Mouse (Mus musculus): ENCODE measurements around the gene Inpp5a. TPM values are rescaled to one million over a fixed set of nuclear protein-coding genes. Genes with fewer than 3 reads are reported as not detected.

Gene Inpp5a
- polyA plus RNA-seq, 1 experiment from 2014 or later: 58.4 TPM

GRCm38 (mm10) chr7:139565998-139566397 lies 177.1 kb downstream of the Inpp5a start:
- peaks cover 77% of the 10 kb centered on the region for H3K36me3 ChIP-seq
- H3K4me3 ChIP-seq: no peak overlapping the region
- H3K4me1 ChIP-seq: peaks cover 29% of the 10 kb centered on the region
- WGBS: 75% methylated on average over 6 of the region's 6 CpGs
- H3K9me3 ChIP-seq: no peaks in the 10 kb centered on the region
- no peak overlapping the region for H3K9ac ChIP-seq
- no peak overlapping the region for H3K4me2 ChIP-seq
- H3K27ac ChIP-seq (replicated peaks): no peak overlapping the region
- H3K27me3 ChIP-seq (replicated peaks): no peaks in the 10 kb centered on the region
- ATAC-seq (ENCODE audit: extremely low read depth, insufficient number of reproducible peaks, low FRiP score, low TSS enrichment): no peak

GRCm38 (mm10) chr7:139566533-139566932 lies 177.6 kb downstream of the Inpp5a start:
- Histone ChIP-seq H3K27me3 (replicated peaks) (no peaks in the 10 kb centered on the region), H3K27ac (replicated peaks) (no peak overlapping the region), H3K4me2 (no peak overlapping the region), H3K4me1 (peaks cover 29% of the 10 kb centered on the region), H3K36me3 (peaks cover 78% of the 10 kb centered on the region), H3K4me3 (no peak overlapping the region), H3K9me3 (no peaks in the 10 kb centered on the region), H3K9ac (no peak overlapping the region)
- ATAC-seq (ENCODE audit: extremely low read depth, insufficient number of reproducible peaks, low FRiP score, low TSS enrichment): no peak
- WGBS: 80% methylated on average over 8 of the region's 8 CpGs

GRCm38 (mm10) chr7:139570788-139571187 lies 181.9 kb downstream of the Inpp5a start:
- peaks cover 92% of the 10 kb centered on the region for H3K36me3 ChIP-seq
- H3K27me3 ChIP-seq (replicated peaks): no peaks in the 10 kb centered on the region
- no peaks in the 10 kb centered on the region for H3K9me3 ChIP-seq
- no peak for ATAC-seq (ENCODE audit: extremely low read depth, insufficient number of reproducible peaks, low FRiP score, low TSS enrichment)
- no peak overlapping the region for H3K4me2 ChIP-seq
- 90% methylated on average over 5 of the region's 5 CpGs for WGBS
- peaks cover 4% of the 10 kb centered on the region; the same call in 1 of the 2 replicates for H3K4me1 ChIP-seq
- no peak overlapping the region for H3K4me3 ChIP-seq
- H3K27ac ChIP-seq (replicated peaks): no peak overlapping the region
- no peak overlapping the region for H3K9ac ChIP-seq

- peaks cover 6% of the 10 kb centered on the region for H3K27me3 ChIP-seq (replicated peaks)
- peaks cover 91% of the 10 kb centered on the region for H3K36me3 ChIP-seq
- no peak overlapping the region for H3K9ac ChIP-seq
- no peak for ATAC-seq (ENCODE audit: extremely low read depth, insufficient number of reproducible peaks, low FRiP score, low TSS enrichment)
- no peak overlapping the region for H3K4me3 ChIP-seq
- H3K9me3 ChIP-seq: no peaks in the 10 kb centered on the region
- no peaks in the 10 kb centered on the region for H3K4me1 ChIP-seq
- 70% methylated on average over 3 of the region's 3 CpGs for WGBS
- no peak overlapping the region for H3K4me2 ChIP-seq
- no peak overlapping the region for H3K27ac ChIP-seq (replicated peaks)
These were observed 183.8 kb downstream of the Inpp5a start for GRCm38 (mm10) chr7:139572665-139573064.

GRCm38 (mm10) chr7:139576064-139576686 lies 187.3 kb downstream of the Inpp5a start:
- Histone ChIP-seq H3K9me3 (no peaks in the 10 kb centered on the region), H3K36me3 (peaks cover 83% of the 10 kb centered on the region), H3K4me3 (no peak overlapping the region), H3K9ac (no peak overlapping the region), H3K4me2 (no peak overlapping the region), H3K4me1 (peaks cover 8% of the 10 kb centered on the region), H3K27me3 (replicated peaks) (peaks cover 42% of the 10 kb centered on the region), H3K27ac (replicated peaks) (no peak overlapping the region)
- WGBS: 69% methylated on average over 16 of the region's 16 CpGs
- no peak for ATAC-seq (ENCODE audit: extremely low read depth, insufficient number of reproducible peaks, low FRiP score, low TSS enrichment)

GRCm38 (mm10) chr7:139579261-139579905 lies 190.5 kb downstream of the Inpp5a start:
- no peak overlapping the region for H3K4me3 ChIP-seq
- 79% methylated on average over 21 of the region's 21 CpGs for WGBS
- ATAC-seq (ENCODE audit: extremely low read depth, insufficient number of reproducible peaks, low FRiP score, low TSS enrichment): no peak
- no peaks in the 10 kb centered on the region for H3K9me3 ChIP-seq
- H3K27ac ChIP-seq (replicated peaks): no peak overlapping the region
- peaks cover 52% of the 10 kb centered on the region for H3K36me3 ChIP-seq
- peaks cover 34% of the 10 kb centered on the region for H3K4me1 ChIP-seq
- no peak overlapping the region for H3K9ac ChIP-seq
- H3K27me3 ChIP-seq (replicated peaks): peaks cover 74% of the 10 kb centered on the region
- H3K4me2 ChIP-seq: no peak overlapping the region

GRCm38 (mm10) chr7:139580851-139581775 lies 192.2 kb downstream of the Inpp5a start:
- WGBS: 2% methylated on average over 76 of the region's 78 CpGs
- ATAC-seq (ENCODE audit: extremely low read depth, insufficient number of reproducible peaks, low FRiP score, low TSS enrichment): no peak

GRCm38 (mm10) chr7:139581801-139582571 lies 193.1 kb downstream of the Inpp5a start:
- WGBS: under 1% methylated on average over 82 of the region's 82 CpGs
- Histone ChIP-seq H3K27ac (replicated peaks) (no peak overlapping the region), H3K9ac (peak overlapping the region; percentile 58), H3K4me1 (peaks cover 45% of the 10 kb centered on the region), H3K4me3 (peak overlapping the region; percentile 53), H3K36me3 (peaks cover 26% of the 10 kb centered on the region), H3K27me3 (replicated peaks) (peaks cover 98% of the 10 kb centered on the region), H3K9me3 (no peaks in the 10 kb centered on the region), H3K4me2 (peak overlapping the region; percentile 75)
- ATAC-seq (ENCODE audit: extremely low read depth, insufficient number of reproducible peaks, low FRiP score, low TSS enrichment): no peak

More at GRCm38 (mm10) chr7:139580851-139581775, 192.2 kb downstream of the Inpp5a start:
- Histone ChIP-seq H3K9ac (peak overlapping the region; percentile 58; the same call in 1 of the 2 replicates), H3K36me3 (peaks cover 35% of the 10 kb centered on the region), H3K9me3 (no peaks in the 10 kb centered on the region), H3K27me3 (replicated peaks) (peaks cover 91% of the 10 kb centered on the region), H3K4me1 (peaks cover 45% of the 10 kb centered on the region), H3K4me2 (peak overlapping the region; percentile 75), H3K27ac (replicated peaks) (no peak overlapping the region), H3K4me3 (peak overlapping the region; percentile 53)

- H3K27me3 ChIP-seq (replicated peaks): peaks cover 100% of the 10 kb centered on the region
- no peak for ATAC-seq (ENCODE audit: extremely low read depth, insufficient number of reproducible peaks, low FRiP score, low TSS enrichment)
- H3K9me3 ChIP-seq: no peaks in the 10 kb centered on the region
- peaks cover 21% of the 10 kb centered on the region for H3K36me3 ChIP-seq
- WGBS: under 1% methylated on average over 56 of the region's 56 CpGs
- peak within 1 kb of the TSS; percentile 53 for H3K4me3 ChIP-seq
- peaks cover 45% of the 10 kb centered on the region for H3K4me1 ChIP-seq
- H3K4me2 ChIP-seq: peak within 1 kb of the TSS; percentile 75
- H3K9ac ChIP-seq: peak within 1 kb of the TSS; percentile 58
- H3K27ac ChIP-seq (replicated peaks): no peak within 1 kb of the TSS
These were observed 193.7 kb downstream of the Inpp5a start, which contains the start of gene Nkx6-2 for GRCm38 (mm10) chr7:139582595-139582994. Gene Nkx6-2 (minus strand): TSS chr7:139582797.

GRCm38 (mm10) chr7:139583094-139583737 lies 194.3 kb downstream of the Inpp5a start:
- H3K9ac ChIP-seq: no peak overlapping the region
- peak overlapping the region; percentile 75 for H3K4me2 ChIP-seq
- peak overlapping the region; percentile 53 for H3K4me3 ChIP-seq
- no peaks in the 10 kb centered on the region for H3K9me3 ChIP-seq
- H3K36me3 ChIP-seq: peaks cover 15% of the 10 kb centered on the region
- peaks cover 100% of the 10 kb centered on the region for H3K27me3 ChIP-seq (replicated peaks)
- H3K4me1 ChIP-seq: peaks cover 45% of the 10 kb centered on the region
- no peak overlapping the region for H3K27ac ChIP-seq (replicated peaks)
- ATAC-seq (ENCODE audit: extremely low read depth, insufficient number of reproducible peaks, low FRiP score, low TSS enrichment): no peak
- 11% methylated on average over 17 of the region's 17 CpGs for WGBS

Measured in heart, embryonic 13.5 days (tissue).